Mouse (Mus musculus): ENCODE data around the gene Dgcr8.

The Dgcr8 gene

DNA sequence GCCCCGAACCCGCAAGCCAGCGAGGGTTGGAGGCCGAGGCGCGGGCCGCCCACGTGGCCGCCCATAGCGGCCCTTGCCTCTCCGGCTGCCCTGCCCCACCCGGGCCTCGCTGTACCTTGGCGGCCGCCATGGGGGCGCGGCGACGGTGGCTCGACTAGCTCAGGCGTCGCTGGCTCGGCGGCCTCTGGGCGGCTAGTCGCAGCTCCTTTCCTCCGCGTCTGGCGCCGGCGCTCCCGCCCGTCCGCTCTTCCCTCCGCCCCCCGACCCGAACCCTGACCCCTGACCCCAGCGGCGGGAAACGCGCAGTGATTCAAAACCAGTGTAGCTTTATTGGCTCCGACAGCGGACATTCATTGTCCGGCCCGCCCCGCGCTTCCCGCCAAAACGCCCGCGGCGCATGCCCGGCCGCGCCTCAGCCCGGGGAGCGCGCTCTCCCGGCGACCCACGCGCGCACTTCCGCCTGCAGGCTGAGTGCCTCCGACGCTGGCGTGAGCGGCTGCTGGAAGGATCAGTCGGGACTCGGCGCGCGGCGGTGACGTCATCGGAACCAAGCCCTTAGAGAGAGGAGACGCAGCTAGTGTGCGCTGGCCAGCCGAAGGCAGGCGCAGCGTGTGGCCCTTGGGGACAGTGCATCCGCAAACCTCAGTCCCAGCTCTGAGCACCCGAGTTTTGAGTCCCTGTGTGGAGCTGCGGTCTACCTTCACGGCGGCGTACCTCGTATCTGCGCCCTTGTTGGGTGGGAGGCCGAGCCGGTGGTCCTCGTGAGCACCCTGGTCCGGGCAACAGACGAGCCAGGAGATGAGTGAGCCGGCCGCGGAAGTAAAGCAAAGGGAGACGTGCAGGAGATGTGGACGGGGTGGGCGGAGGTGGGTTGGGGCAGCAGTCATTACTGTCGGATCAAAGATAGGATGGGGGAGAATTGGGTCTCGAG is 40.3 kb downstream of the Dgcr8 start, which contains the start of the genes Trmt2a and Ranbp1:
TSS of gene Trmt2a (plus strand) at position 247 of the 931 bp plus-strand sequence.
TSS of gene Ranbp1 (minus strand) at position 300 of the 931 bp plus-strand sequence.
- peak; percentile 99 for DNase-seq

DNA sequence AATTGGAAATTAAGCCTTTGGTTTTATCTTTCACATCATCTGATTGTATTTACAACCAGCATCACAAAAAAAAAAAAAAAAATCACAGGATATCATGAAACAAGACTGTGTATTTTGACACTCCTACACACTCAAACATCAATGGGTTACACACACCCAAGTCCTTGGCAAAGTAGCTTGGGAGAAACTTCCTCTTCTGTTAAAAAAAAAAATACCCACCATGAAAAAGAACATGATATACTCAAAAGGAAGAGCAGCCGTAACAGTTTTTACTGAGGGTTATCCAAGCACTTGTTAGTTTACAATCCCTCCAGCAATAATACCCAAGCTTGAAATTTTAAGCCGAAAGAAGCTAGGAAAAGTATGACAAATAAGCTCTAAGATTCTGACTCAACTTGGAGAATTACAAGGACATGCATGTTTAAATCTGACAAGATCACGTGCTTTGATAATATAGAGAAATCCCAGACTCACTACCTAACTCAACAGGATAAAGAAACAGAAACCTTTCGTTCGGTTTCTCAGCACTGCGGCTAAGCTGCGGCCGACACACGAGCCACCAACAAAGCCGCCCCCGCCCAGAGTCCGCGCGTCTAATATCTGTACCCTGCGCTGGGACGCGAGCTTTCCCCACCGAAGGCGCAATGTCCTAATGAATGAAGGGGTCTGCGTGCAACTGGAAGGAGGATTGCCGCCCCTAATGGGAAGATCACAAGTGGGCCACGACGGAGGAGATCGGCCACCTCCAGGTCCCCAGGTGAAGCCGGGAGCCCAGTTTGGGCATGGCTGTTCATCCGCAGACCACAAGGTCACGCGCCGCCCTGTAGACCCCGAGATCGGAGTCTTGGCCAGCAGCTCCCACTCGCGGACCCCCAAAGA is 41.3 kb downstream of the Dgcr8 start:
- no peak for DNase-seq

DNA sequence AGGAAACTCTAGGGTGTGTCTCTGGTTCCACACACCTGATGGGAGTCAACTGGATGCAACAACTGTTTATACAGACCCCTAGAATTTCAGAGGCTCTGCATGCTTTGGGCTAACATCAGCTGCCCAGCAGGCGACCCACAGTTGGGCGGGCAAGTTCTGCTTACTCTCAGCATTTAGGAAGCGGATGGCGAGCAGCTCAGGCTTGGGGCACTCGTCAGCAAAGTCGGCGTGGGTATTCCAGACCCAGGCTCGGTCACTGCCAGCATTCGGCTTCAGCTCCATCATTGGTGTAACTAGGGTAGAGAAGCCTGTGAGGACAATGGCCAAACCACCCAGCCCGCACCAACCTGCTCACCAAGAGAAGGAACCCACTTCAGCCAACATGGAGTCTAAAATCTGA is 47.5 kb downstream of the Dgcr8 start:
- no peak for DNase-seq

DNA sequence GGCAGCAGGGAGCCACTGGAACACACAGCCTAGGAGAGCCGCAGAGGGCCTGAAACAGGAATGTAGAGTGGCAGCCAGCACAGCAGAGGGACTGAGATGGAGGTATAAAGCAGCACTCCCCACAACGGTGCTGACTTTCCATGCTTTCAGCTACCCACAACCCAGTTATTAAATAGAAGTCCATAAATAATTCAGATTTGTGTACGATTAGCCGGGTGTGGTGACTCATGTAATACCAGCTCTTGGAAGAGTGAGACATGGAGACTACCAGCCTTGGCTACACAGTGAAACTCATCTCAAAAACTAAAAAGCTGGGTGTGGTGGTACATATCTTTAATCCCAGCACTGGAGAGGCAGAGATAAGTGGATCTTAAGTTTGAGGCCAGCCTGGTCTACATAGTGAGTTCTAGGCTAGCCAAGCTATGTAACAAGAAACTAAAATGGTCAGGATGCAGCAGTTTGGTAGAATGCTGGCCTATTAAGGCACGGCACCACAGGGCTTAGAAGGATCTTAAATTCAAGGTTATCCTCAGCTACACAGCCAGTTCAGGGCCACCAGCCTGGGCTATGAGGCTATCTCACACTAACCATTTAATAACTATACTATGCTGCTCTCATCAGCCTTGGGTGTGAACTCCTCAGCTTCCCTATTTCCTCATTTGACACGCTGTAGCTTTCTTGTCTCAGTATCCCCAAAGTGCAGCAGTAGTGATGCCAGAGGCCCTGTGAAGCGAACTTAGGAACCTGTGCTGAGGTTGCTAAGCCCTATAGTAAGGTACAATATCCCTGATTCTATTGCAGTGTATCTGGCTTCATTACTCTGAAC is 52.2 kb downstream of the Dgcr8 start:
- no peak for DNase-seq

DNA sequence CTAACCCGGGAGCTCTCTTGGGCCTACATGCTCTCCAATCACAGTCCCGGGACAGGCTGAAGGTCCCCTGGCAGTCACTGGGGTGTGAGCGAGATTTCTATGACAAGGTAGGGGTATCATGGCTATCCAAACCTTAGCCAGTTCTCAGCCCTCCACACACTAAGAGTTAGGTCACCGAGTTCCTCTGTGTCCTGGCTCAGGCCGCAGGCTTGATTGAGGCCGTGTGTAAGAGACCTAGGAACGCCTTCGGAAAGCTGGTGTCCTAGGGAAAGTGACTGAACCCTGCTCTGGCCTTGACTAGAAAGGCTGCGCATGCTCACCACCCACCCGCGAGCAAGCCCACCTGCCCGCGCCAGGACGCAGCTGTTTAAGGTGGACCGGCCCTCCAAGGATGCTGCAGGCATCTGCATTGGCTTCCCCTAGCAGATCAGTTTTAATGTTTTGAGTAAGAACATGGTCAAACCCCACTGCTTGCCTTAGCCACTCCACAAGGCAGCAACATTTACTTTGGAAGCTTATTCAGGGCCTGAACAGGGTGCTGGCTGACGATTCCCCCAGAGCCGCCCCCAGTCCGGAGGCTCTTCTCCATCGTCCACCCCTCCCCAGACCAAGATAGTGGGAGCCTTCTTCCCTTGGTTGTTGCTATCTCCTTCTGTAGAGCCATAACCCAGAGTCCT is 53.5 kb downstream of the Dgcr8 start:
- DNase-seq, result peak; percentile 55 to 66

DNA sequence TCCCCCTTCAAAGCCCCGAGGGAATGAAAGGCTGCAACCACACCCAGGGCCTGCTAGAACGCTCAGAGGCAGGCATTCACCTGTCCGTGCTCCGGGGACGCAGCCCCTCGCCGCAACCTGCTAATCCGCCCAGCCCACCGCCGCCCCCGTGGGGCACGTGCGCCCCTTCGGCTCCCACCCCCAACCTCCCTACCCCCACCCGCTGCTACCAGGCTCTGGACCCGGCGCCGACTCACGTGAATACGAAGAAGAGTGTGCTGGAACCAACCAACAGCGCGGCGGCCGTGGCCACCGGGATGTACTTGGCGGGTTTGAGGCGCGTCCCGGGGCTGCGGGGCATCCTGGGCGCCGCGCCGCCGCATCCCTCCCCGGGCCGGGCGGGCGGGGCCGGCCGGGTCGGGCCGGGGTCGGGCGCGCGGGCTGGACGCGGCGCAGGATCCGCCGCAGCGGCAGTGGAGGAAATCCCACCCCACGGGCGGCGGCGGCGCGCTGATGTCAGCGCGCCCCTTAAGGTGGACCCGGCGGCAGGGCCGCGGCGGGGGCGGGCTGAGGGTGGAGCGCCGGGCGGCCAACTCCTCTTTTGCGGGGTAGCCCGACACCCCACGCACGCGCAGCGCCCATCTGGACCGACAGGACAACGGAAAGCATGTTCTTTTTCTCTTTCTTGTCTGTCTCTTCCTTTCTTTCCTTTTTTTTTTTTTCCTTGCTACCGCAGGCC is 54.2 kb downstream of the Dgcr8 start, which contains the start of gene Zdhhc8:
TSS of gene Zdhhc8 (minus strand) at position 466 of the 718 bp plus-strand sequence.
- peak; percentile 80 to 81 for DNase-seq

DNA sequence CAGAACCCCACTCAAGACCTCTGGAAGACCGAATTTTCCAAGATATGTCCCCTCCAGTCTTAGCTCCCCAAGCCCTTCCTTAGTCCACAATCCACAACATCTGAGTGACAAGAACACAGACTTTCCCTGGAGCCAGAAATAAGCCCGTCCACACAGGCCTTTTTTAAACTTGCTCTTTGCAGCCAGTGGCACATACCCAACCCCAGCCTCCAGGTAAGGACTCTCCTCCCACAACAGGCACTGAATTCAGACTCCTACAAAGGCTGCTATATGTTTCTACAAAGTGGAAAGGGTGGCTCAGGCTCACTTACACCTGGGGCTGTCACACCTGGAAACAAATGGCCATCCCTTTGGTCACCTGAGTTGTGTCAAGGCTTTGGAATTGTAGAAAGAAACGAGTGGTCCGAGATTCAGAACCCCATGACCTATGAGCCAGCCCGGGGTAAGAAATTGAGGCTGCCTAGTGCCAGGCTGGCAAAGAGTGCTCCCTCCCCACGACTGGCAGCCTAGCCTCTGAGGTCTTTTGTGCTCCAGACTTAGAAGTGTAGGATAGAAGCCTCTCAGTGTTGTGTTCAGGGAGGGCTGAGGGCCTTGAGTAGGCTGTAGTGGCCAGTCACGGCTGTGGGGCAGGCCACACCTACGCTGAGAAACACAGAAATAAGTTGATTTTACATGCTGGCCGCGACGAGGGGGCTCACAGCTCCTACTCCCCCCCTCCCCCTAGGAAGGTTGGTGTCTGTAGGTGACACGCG is 55.0 kb downstream of the Dgcr8 start:
- DNase-seq, result no peak

DNA sequence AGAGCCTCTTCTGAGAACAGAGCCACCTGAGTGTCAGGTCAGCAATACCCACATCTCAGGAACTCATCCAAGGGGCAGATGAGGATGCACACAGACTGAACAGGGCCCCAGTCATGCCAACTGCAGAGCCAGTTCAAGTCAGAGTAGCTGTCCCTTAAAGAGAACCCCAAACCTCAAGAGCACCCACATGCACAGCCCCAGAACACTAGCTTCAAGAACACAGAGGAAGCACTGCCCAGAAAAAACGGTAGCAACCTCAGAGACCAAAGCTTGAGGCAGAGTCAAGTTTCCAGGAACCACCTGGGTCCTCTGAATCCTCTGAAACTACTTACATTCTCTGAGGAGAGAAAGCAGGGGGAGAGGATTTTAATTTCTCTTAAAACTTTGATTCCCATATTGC is 55.6 kb downstream of the Dgcr8 start:
- DNase-seq, result no peak

DNA sequence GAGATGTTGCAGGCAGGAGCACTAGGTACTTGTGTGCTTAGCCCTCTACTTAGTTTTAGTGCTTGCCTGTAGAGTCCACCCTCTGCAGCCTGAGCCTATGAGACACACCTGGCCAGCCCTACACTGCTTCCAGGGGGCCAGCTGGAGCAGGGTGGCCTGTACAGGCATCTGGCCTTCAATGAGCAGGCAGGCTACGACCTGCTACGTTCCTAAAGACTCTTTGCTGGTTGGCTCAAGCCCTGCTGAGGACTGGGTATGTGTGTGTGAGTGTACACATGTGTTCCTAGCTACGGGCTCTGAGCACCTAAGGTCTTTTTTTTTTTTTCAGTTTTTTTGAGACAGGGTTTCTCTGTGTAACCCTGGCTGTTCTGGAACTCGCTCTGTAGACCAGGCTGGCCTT is 57.6 kb downstream of the Dgcr8 start:
- no peak for DNase-seq

DNA sequence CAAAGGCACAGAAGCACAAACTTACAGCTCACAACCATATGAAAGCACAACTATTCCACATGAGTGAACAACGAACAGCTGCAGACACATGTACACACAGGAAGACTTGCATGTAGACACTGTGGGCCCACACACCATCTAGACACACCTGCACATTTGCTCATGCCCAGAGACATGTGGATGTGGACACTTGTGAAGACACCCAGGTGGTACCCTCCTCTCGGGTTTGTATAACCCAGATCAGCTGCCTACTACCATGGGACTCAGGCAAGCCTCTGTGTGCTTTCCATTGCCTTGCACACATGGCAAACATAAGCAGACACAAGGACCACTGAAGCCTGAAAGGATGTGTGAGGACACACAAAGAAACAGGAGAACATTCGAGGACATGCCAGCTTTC is 58.0 kb downstream of the Dgcr8 start:
- DNase-seq, result no peak

DNA sequence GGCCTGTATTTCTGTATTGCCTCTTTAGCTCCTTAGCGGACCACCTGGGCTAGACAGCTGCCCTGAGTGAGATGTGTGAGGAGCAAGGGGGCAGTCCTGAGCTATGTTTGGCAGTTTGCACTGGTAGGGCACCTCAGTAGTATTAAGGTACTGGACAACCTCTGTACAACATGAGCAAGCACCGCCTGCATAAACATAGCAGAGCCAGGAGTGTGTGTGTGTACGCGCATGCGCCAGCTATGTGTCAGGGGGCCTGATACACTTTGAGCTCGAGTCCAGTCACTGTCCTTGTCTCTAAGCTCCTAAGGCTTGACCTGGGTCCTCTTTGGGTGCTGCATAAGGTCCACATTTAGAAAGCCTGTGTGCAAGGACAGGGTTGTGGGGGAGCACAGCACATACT is 58.4 kb downstream of the Dgcr8 start:
- no peak for DNase-seq

DNA sequence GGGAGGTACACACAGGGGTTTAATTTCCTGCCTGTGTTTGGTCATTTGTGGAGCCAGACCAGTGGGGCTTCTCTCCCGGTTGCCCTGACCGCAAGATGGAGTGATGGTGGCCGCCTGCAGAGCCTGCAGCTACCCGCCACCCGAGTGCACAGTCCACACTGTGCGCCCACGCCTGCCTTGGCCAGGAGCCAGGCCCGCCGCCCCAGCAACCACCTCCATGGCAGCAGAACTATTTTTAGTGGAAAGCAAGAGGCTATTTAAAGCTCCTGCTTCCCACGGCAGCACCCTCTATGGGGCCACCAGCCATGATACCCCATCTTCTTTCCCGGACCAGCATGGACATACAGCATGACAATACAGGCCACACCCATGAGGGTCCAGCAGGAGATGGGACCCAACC is 59.4 kb downstream of the Dgcr8 start:
- DNase-seq, result peak in 1 of 2 experiments; percentile 29

DNA sequence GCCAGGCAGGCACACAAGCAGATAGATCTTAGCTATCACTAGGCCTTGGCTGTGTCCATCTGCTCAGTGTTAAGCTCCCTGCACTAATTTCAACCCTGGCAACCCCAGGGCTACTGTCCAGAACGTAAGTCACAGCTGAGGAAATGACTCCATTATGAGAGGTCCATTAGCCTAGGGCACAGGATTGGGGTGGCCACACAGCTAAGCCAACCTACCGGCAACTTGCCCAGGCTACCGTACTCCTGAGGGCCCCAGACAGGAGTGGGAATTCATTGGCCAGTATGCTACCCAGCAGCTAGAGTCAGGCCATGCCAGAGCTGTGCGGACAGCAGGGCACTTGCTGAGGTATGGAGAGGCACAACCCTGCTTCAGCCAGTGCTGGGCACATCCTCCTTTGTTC is 60.2 kb downstream of the Dgcr8 start:
- no peak for DNase-seq

DNA sequence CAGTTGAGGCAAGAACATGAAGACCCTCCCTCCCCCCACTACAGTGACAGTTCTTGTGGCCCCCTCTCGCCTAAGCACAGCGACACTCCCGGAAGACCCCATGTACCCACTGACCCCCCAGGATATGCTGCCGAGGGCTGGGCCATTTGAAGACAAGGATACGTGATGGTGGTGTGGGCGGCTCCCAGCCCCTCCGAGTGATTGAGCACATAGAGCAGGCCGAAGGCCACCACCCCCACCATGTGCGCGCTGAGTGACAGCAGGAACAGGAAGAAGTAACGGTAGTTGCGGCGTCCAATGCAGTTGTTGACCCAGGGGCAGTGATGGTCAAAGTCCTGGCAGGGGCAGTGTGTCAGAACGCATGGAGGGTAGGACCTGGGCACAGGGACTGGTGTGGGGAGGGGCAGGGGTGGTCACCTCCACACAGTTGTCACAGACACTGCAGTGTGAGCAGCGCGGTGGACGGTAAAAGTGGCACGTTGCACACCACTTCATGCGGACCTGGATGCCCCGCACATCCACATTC is 61.1 kb downstream of the Dgcr8 start:
- DNase-seq, result no peak

DNA sequence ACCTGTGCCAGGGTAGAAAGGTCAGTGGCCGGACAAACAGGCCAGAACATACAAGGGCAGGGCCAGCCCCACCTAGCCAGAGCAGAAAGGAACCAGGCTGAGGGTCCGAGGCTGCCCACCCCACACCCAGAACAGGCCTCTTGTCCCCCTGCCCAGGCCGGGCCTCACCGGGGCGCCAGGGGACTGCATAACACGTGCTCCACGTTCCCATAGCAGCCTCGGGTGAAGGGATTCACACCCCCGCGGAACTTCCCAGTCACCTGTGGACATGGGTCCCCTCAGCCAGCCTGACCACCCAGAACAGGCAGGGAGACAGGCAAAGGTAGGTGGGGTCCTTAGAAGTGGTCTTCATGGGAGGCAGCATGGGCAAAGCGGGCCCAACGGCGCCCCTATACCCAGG is 61.9 kb downstream of the Dgcr8 start:
- no peak for DNase-seq

DNA sequence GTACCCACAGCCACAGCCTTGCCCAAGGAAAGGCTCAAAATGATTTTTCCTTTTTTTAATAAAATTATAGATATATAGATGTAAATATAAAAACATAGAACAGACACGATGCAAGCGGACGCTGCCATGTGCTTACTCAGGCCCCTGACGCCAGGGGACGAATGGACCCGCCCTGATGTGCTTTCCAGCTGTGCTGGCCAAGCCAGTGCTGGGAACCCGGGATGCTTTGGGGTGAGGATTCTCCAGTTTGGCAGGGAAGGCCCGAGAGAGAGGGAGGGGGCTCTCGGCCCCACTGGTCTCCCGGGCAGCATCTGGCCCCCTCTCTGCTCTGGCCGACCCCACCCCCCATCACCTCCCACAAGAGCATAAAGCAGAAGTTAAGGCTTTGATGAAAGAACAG is 66.9 kb downstream of the Dgcr8 start:
- DNase-seq, result no peak

DNA sequence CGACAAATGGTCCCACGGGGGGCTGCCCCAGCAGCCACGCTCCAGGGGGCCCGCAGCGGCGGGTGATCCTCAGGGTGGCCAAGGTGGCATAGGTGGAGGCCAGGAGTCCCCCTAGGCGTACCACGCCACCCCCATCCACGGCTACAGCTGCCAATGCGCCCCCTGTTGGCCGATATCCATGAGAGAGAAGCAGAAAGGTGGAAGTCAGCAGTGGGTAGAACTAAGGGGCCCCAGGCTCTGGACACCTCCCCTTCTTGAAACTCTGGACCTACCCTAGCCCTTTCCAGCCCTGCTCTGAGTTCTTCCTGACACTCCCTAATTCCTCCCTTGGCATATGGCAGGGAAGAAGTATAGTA is 67.5 kb downstream of the Dgcr8 start:
- DNase-seq, result no peak

DNA sequence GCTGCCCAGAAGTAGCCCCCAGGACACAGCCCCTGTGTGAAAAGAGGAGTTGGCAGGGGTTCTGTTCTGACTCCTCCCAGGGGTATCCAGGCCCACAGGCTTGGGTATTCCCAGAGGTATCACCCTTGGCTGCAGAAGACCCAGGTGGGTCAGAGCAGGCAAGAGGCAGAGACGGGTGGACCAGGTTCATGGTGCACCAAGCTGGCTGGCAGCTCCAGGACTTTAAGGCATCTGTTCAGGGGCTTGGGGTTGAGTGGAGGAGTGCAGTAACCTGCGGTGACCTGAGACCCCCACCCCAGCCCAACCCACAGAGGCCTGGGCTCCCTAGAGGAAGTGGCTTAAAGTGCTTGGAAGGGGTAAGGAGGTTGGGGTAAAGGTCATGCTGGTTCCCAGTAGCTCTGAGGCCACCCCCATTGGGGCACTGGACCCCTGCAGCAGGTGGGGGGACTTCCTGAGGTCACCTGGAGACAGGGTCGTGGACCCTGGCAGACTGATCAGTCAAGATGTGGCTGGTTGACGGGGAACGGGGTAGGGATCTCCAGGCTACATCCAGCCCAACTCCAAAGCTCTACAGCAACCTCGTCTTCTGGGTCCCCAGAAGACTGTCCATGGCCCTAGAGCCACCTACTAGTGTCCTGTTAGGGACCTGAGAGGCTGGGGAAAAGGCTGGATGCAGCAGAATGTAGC is 68.0 kb downstream of the Dgcr8 start:
- no peak for DNase-seq

DNA sequence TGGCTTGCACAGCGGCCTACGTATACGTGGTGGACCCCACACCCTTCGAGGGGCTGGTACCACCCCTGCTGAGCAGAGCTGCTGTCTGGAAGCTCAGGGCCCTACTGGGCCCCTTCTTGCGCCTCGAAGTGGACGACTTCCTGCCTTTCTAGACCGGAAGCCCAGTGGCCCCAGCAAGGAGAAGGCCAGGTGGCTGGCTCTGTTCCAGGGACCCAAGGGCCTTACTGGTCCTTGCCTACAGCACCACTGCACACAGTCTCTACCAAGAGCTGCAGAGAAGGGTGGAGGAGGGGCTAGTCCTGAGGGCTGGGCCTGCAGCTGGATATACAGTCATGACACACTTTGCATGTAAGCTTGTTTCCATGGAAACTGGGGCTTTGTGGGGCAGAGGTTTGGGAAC is 69.0 kb downstream of the Dgcr8 start:
- no peak for DNase-seq

DNA sequence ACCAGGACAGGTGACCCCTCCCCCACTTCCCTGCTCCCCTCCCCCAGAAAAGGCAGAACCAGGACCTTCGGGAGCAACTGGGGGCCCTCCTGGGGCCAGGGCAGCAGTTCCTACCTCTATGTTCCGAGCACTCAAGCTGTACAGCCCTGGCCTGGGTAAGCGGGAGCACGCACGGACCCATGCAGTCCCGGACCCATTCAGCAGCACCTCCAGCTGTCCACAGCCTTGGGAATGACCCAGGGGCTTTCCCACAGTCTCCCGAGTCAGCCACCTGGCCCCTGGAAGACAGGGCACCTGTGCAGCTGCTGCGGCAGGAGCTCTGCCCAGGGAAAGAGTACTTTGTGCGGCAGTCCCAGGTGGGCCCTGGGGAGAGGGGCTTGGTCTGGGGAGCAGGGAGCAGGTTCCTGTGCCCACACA is 70.5 kb downstream of the Dgcr8 start:
- DNase-seq, result no peak
